Mouse (Mus musculus): ENCODE measurements around the gene Akap10. TPM values are rescaled to one million over a fixed set of nuclear protein-coding genes. Genes with fewer than 3 reads are reported as not detected.
"Not testable (repeated sequence)": the region's sequence is repeated elsewhere in the genome, so short reads cannot be mapped to it uniquely, and the experiment has no call there.

The Akap10 gene
- total and polyA plus RNA-seq, 3 experiments, result 20.4 to 34.3 (median 30.3) TPM

- Histone ChIP-seq H3K36me3 (replicated peaks) (peaks cover 14% of the 10 kb centered on the region), H3K4me3 (ENCODE audit: low read depth, low read length) (no peak overlapping the region), H3K9me3 (replicated peaks) (no peaks in the 10 kb centered on the region), H3K4me1 (ENCODE audit: insufficient read depth, low read depth, low read length) (peaks cover 13% of the 10 kb centered on the region), H3K27me3 (ENCODE audit: insufficient read depth, low read length) (no peaks in the 10 kb centered on the region)
- no peak for DNase-seq (ENCODE audit: low spot score)
- no peak for ATAC-seq (ENCODE audit: extremely low read depth, insufficient number of reproducible peaks, low FRiP score, poor library complexity, severe bottlenecking)
- no peak for TF ChIP-seq POLR2AphosphoS5 (IDR thresholded peaks at IDR 0.05; ENCODE audit: insufficient replicate concordance, low read depth, low read length)
- TF ChIP-seq TAL1 (conservative IDR thresholded peaks at IDR 0.05; ENCODE audit: low read depth, low read length), result no peak
- TF ChIP-seq GATA2 (IDR thresholded peaks at IDR 0.05; ENCODE audit: borderline replicate concordance, low read depth, low read length), result no peak
- TF ChIP-seq GATA1 (IDR thresholded peaks at IDR 0.05; ENCODE audit: borderline replicate concordance, low read length), result no peak
- TF ChIP-seq CTCF (IDR thresholded peaks at IDR 0.05; ENCODE audit: low read depth, low read length), result no peak
These were observed 77.1 kb downstream of the Akap10 start for GRCm38 (mm10) chr11:61852916-61853315.

- H3K4me1 ChIP-seq (ENCODE audit: insufficient read depth, low read depth, low read length), result peaks cover 13% of the 10 kb centered on the region
- H3K36me3 ChIP-seq (replicated peaks), result peaks cover 14% of the 10 kb centered on the region
- no peaks in the 10 kb centered on the region for H3K9me3 ChIP-seq (replicated peaks)
- no peak for ATAC-seq (ENCODE audit: extremely low read depth, insufficient number of reproducible peaks, low FRiP score, poor library complexity, severe bottlenecking)
- H3K27me3 ChIP-seq (ENCODE audit: insufficient read depth, low read length), result no peaks in the 10 kb centered on the region
- no peak overlapping the region for H3K4me3 ChIP-seq (ENCODE audit: low read depth, low read length)
- TF ChIP-seq GATA1 (IDR thresholded peaks at IDR 0.05; ENCODE audit: borderline replicate concordance, low read length), result no peak
- TF ChIP-seq CTCF (IDR thresholded peaks at IDR 0.05; ENCODE audit: low read depth, low read length), result no peak
- TF ChIP-seq GATA2 (IDR thresholded peaks at IDR 0.05; ENCODE audit: borderline replicate concordance, low read depth, low read length), result no peak
- TF ChIP-seq POLR2AphosphoS5 (IDR thresholded peaks at IDR 0.05; ENCODE audit: insufficient replicate concordance, low read depth, low read length), result no peak
- TF ChIP-seq TAL1 (conservative IDR thresholded peaks at IDR 0.05; ENCODE audit: low read depth, low read length), result no peak
- no peak for DNase-seq (ENCODE audit: low spot score)
These were observed 78.9 kb downstream of the Akap10 start for GRCm38 (mm10) chr11:61851195-61851594.

GRCm38 (mm10) chr11:61840663-61841062 lies 89.4 kb downstream of the Akap10 start:
- H3K9me3 ChIP-seq (replicated peaks); DNase-seq (ENCODE audit: low spot score); H3K27me3 ChIP-seq (ENCODE audit: insufficient read depth, low read length); H3K4me1 ChIP-seq (ENCODE audit: insufficient read depth, low read depth, low read length); ATAC-seq (ENCODE audit: extremely low read depth, insufficient number of reproducible peaks, low FRiP score, poor library complexity, severe bottlenecking); H3K4me3 ChIP-seq (ENCODE audit: low read depth, low read length): not testable (repeated sequence)
- peaks cover 16% of the 10 kb centered on the region for H3K36me3 ChIP-seq (replicated peaks)

GRCm38 (mm10) chr11:61839940-61840339 lies 90.1 kb downstream of the Akap10 start:
- no peak overlapping the region for H3K4me3 ChIP-seq (ENCODE audit: low read depth, low read length)
- H3K36me3 ChIP-seq (replicated peaks), result peaks cover 15% of the 10 kb centered on the region

GRCm38 (mm10) chr11:61839182-61839581 lies 90.9 kb downstream of the Akap10 start:
- Histone ChIP-seq H3K36me3 (replicated peaks) (peaks cover 15% of the 10 kb centered on the region), H3K9me3 (replicated peaks) (no peaks in the 10 kb centered on the region), H3K4me1 (ENCODE audit: insufficient read depth, low read depth, low read length) (no peaks in the 10 kb centered on the region), H3K27me3 (ENCODE audit: insufficient read depth, low read length) (no peaks in the 10 kb centered on the region), H3K4me3 (ENCODE audit: low read depth, low read length) (no peak overlapping the region)
- TF ChIP-seq TAL1 (conservative IDR thresholded peaks at IDR 0.05; ENCODE audit: low read depth, low read length), result no peak
- no peak for TF ChIP-seq POLR2AphosphoS5 (IDR thresholded peaks at IDR 0.05; ENCODE audit: insufficient replicate concordance, low read depth, low read length)
- no peak for TF ChIP-seq GATA1 (IDR thresholded peaks at IDR 0.05; ENCODE audit: borderline replicate concordance, low read length)
- no peak for TF ChIP-seq GATA2 (IDR thresholded peaks at IDR 0.05; ENCODE audit: borderline replicate concordance, low read depth, low read length)
- TF ChIP-seq CTCF (IDR thresholded peaks at IDR 0.05; ENCODE audit: low read depth, low read length), result no peak
- no peak for DNase-seq (ENCODE audit: low spot score)
- no peak for ATAC-seq (ENCODE audit: extremely low read depth, insufficient number of reproducible peaks, low FRiP score, poor library complexity, severe bottlenecking)

More at GRCm38 (mm10) chr11:61839940-61840339, 90.1 kb downstream of the Akap10 start:
- ATAC-seq (ENCODE audit: extremely low read depth, insufficient number of reproducible peaks, low FRiP score, poor library complexity, severe bottlenecking) (no peak), DNase-seq (ENCODE audit: low spot score) (no peak)
- Histone ChIP-seq H3K27me3 (ENCODE audit: insufficient read depth, low read length) (no peaks in the 10 kb centered on the region), H3K4me1 (ENCODE audit: insufficient read depth, low read depth, low read length) (no peaks in the 10 kb centered on the region), H3K9me3 (replicated peaks) (no peaks in the 10 kb centered on the region)
- TF ChIP-seq POLR2AphosphoS5 (IDR thresholded peaks at IDR 0.05; ENCODE audit: insufficient replicate concordance, low read depth, low read length) (no peak), GATA1 (IDR thresholded peaks at IDR 0.05; ENCODE audit: borderline replicate concordance, low read length) (no peak), GATA2 (IDR thresholded peaks at IDR 0.05; ENCODE audit: borderline replicate concordance, low read depth, low read length) (no peak), CTCF (IDR thresholded peaks at IDR 0.05; ENCODE audit: low read depth, low read length) (no peak)

Other genes with a start within 250 kb of the Akap10 start
- gene Fam83g, start 246.2 kb downstream of the Akap10 start, total RNA-seq (2014; fragmentation: Nextera tagmentation), result not detected in 2 replicates
- gene Fam83g, start 246.2 kb downstream of the Akap10 start, total RNA-seq (2017), result 0.05 TPM in 1 of 2 replicates, not detected in the other
- not detected in 2 replicates for gene Fam83g, start 246.2 kb downstream of the Akap10 start, polyA plus RNA-seq (2012)
- gene Slc5a10, start 209.4 kb downstream of the Akap10 start, total RNA-seq (2014; fragmentation: Nextera tagmentation), result not detected in 2 replicates
- not detected in 2 replicates for gene Slc5a10, start 209.4 kb downstream of the Akap10 start, total RNA-seq (2017)
- not detected in 2 replicates for gene Slc5a10, start 209.4 kb downstream of the Akap10 start, polyA plus RNA-seq (2012)
- 18.8 and 19.2 TPM in 2 replicates for gene Prpsap2, start 168.2 kb downstream of the Akap10 start, total RNA-seq (2014; fragmentation: Nextera tagmentation)
- 16.8 and 18.7 TPM in 2 replicates for gene Prpsap2, start 168.2 kb downstream of the Akap10 start, total RNA-seq (2017)
- gene Prpsap2, start 168.2 kb downstream of the Akap10 start, polyA plus RNA-seq (2012), result 7.2 and 8.7 TPM in 2 replicates
- gene Ulk2, start 75.2 kb downstream of the Akap10 start, total RNA-seq (2014; fragmentation: Nextera tagmentation), result 23.0 and 25.2 TPM in 2 replicates
- 16.7 and 18.6 TPM in 2 replicates for gene Ulk2, start 75.2 kb downstream of the Akap10 start, total RNA-seq (2017)
- 2.8 TPM in 2 replicates for gene Ulk2, start 75.2 kb downstream of the Akap10 start, polyA plus RNA-seq (2012)
- 15.0 and 76.6 TPM in 2 replicates for gene Specc1, start 26.5 kb upstream of the Akap10 start, total RNA-seq (2014; fragmentation: Nextera tagmentation)
- gene Specc1, start 26.5 kb upstream of the Akap10 start, total RNA-seq (2017), result 10.4 and 12.1 TPM in 2 replicates
- gene Specc1, start 26.5 kb upstream of the Akap10 start, polyA plus RNA-seq (2012), result 1.6 and 2.4 TPM in 2 replicates

All from G1E (cell line).